Mouse (Mus musculus): ENCODE data around the gene Cct5. TPM values are rescaled to one million over a fixed set of nuclear protein-coding genes. Genes with fewer than 3 reads are reported as not detected.

The Cct5 gene
- polyA plus RNA-seq (2017; shearing (Covaris generic)): 100 to 1,000 TPM; 321 to 374 TPM

DNA sequence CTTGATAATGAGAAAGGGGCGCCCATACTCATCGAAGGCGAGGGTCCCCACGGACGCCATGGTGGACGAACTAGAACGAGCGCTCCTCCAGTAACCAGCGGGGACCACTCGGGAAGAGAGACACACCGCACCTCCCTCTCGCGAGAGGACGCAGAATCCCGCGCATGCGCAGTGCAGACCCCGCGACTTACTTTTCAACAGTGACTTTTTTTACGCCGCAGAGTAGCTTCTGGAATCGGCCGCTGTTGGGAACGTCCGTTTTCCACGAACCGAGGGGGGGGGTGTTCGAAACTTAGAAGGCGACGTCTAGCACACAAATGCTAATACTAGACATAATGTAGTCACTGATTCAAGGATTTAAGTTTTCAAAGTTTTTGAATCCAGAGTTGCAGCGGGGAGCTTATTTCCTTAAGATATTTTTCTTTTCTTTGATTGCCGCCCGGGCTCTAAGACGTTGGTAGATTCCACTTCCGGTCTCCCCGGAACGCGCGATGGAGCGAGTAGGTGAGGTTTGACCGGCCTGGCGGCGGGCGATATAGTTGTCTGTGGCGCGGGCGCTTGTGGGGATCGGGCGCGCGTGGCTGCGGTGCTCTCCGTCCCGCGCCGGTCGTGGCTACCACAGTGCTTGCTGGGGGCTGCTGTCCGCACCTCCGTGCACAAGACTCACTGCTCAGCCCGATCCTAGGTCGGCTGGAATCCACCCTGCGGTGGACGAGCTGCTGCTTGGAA is at the start of gene Cct5, which contains the start of gene Fam173b:
Cct5 (minus strand) TSS at position 159 of the 729 bp plus-strand sequence.
Fam173b (plus strand) TSS at position 207 of the 729 bp plus-strand sequence.

GRCm38 (mm10) chr15:31565184-31565583 is 36.4 kb downstream of the Cct5 start, which contains the start of gene Cmbl:
Gene Cmbl (plus strand): TSS chr15:31565389.

Other genes starting within 250 kb of the Cct5 start
- gene Ankrd33b, start 234.1 kb downstream of the Cct5 start, polyA plus RNA-seq (2017; shearing (Covaris generic)): not detected
- 1 to 10 TPM in 1 of 2 experiments, under 1 TPM in 1; 0.49 to 1.3 TPM for gene Ropn1l, start 148.1 kb downstream of the Cct5 start, polyA plus RNA-seq (2017; shearing (Covaris generic))
- gene March6, start 70.8 kb downstream of the Cct5 start, polyA plus RNA-seq (2017; shearing (Covaris generic)): 10 to 100 TPM in 1 of 2 experiments, 1 to 10 TPM in 1; 8.8 to 10.4 TPM
- under 1 TPM; 0.15 to 0.64 TPM for gene Cmbl, start 36.4 kb downstream of the Cct5 start, polyA plus RNA-seq (2017; shearing (Covaris generic))
- 10 to 100 TPM; 11.3 to 12.2 TPM for gene Fam173b, start within 50 bp of the Cct5 start, polyA plus RNA-seq (2017; shearing (Covaris generic))

Data from activated CD4-positive, CD25-positive, alpha-beta regulatory T cell (primary cell).